In the genomic region with DNA sequence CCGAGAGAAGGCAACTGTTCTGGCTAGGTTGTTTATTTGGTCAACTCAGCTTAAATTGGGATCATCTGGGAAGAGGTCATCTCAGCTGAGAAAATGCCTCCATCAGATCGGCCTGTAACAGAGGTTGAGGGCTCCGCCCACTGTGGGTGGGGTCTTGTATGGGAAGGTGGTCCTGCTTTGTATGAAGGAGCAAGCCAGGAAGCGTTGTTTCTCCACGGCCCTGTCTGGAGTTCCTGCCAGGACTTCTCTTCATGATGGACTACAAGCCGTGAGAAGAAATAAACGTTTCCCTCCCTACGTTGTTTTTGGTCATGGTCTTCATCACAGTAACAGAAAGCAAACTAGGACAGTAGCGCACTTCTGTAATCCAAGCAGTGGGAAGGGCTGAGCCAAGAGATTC, we compare ENCODE assay signal across 8 mouse cellular contexts. TPM values are rescaled to one million over a fixed set of nuclear protein-coding genes. Genes with fewer than 3 reads are reported as not detected.
DNase-seq lines count a peak whose midpoint lies in the region; ATAC-seq and TF ChIP-seq lines count a peak whose summit lies in the region.

No protein-coding gene starts in this region.

- whole genome bisulfite sequencing in kidney, adult 2 months, result 27% methylated on average over 9 of the region's 9 CpGs
- 6% methylated on average over 9 of the region's 9 CpGs for WGBS in forebrain, embryonic 12.5 days

- TF ChIP-seq POLR2A in kidney, adult 2 months (IDR thresholded peaks at IDR 0.05; ENCODE audit: low read depth, low read length), result no peak

- H3K27me3 ChIP-seq in kidney, adult 2 months (replicated peaks; ENCODE audit: control insufficient read depth, insufficient read depth, low read length), result no peaks in the 10 kb centered on the region
- no peaks in the 10 kb centered on the region for H3K27me3 ChIP-seq in forebrain, embryonic 12.5 days

- no peak overlapping the region for H3K27ac ChIP-seq in kidney, adult 2 months (ENCODE audit: insufficient read depth, low read depth, low read length)
- no peak overlapping the region for H3K27ac ChIP-seq in forebrain, embryonic 12.5 days

- H3K4me2 ChIP-seq in forebrain, embryonic 12.5 days, result peak overlapping the region; percentile 32

- no peak overlapping the region; the same call in 1 of the 2 replicates for H3K9ac ChIP-seq in forebrain, embryonic 12.5 days

- no peak for ATAC-seq in forebrain, embryonic 12.5 days (ENCODE audit: low FRiP score)

- peak; percentile 28 for DNase-seq in kidney, adult 18-20 months
- no peak for DNase-seq in kidney, adult 2 months
- DNase-seq in kidney, postnatal 36 days, result peak; percentile 30 to 56
- peak; percentile 55 for DNase-seq in mesoderm, embryonic 11.5 days (ENCODE audit: low read depth, low spot score)
- DNase-seq in thymus, postnatal 4 days, result peak; percentile 64
- no peak for DNase-seq in right cerebral cortex, adult 2 months (ENCODE audit: low spot score in 2 of 2)
- DNase-seq in urinary bladder, postnatal 25 days (ENCODE audit: low spot score), result no peak

- H3K36me3 ChIP-seq in kidney, adult 2 months (ENCODE audit: control insufficient read depth, insufficient read depth, low read length), result no peaks in the 10 kb centered on the region
- H3K36me3 ChIP-seq in forebrain, embryonic 12.5 days (replicated peaks), result no peaks in the 10 kb centered on the region

- no peak overlapping the region for H3K4me3 ChIP-seq in kidney, adult 2 months (ENCODE audit: insufficient read depth, low read depth, low read length)
- no peak overlapping the region for H3K4me3 ChIP-seq in forebrain, embryonic 12.5 days (replicated peaks)

- TF ChIP-seq CTCF in kidney, adult 2 months (conservative IDR thresholded peaks at IDR 0.05; ENCODE audit: insufficient read depth, insufficient read length, low read depth, low read length), result no peak

- H3K9me3 ChIP-seq in forebrain, embryonic 12.5 days, result no peaks in the 10 kb centered on the region

- H3K4me1 ChIP-seq in kidney, adult 2 months (ENCODE audit: control insufficient read depth, insufficient read depth, low read length), result peaks cover 8% of the 10 kb centered on the region; the same call in 1 of the 2 replicates
- peaks cover 30% of the 10 kb centered on the region for H3K4me1 ChIP-seq in forebrain, embryonic 12.5 days

RNA-seq across cellular contexts. Expression of gene Tsc1, which starts 2.1 kb away (rescaled TPM):
- 17.5 and 21.4 TPM in 2 replicates for polyA plus RNA-seq in kidney, adult 2 months (2012; rRNA removed)
- polyA plus RNA-seq in forebrain, embryonic 12.5 days (2016; fragmentation: Nextera tagmentation; extraction: Ambion mirVana), result 27.7 and 31.7 TPM in 2 replicates

RNA-seq across cellular contexts. Expression of gene Gfi1b, which starts 17.1 kb away (rescaled TPM):
- polyA plus RNA-seq in kidney, adult 2 months (2012; rRNA removed), result 0.06 and 0.30 TPM in 2 replicates
- polyA plus RNA-seq in forebrain, embryonic 12.5 days (2016; fragmentation: Nextera tagmentation; extraction: Ambion mirVana), result 0.77 and 2.0 TPM in 2 replicates

RNA-seq across cellular contexts. Expression of gene Gtf3c5, which starts 55.3 kb away (rescaled TPM):
- 20.4 and 20.8 TPM in 2 replicates for polyA plus RNA-seq in kidney, adult 2 months (2012; rRNA removed)
- 46.9 and 50.9 TPM in 2 replicates for polyA plus RNA-seq in forebrain, embryonic 12.5 days (2016; fragmentation: Nextera tagmentation; extraction: Ambion mirVana)

Comparison
In these comparisons a context has a peak if more than half of its experiments do, and no peak if none do; other contexts are left out.
1. DNase-seq: peak in kidney, adult 18-20 months (single experiment), kidney, postnatal 36 days (2 of 2), mesoderm, embryonic 11.5 days (single experiment) and thymus, postnatal 4 days (single experiment); none in kidney, adult 2 months (single experiment), right cerebral cortex, adult 2 months (0 of 2) and urinary bladder, postnatal 25 days (single experiment).